Mouse (Mus musculus): ENCODE results near the gene Plcg2. TPM values are rescaled to one million over a fixed set of nuclear protein-coding genes. Genes with fewer than 3 reads are reported as not detected.

Plcg2 gene
- polyA plus RNA-seq, 1 experiment from 2014 or later, result 0.85 TPM

DNA sequence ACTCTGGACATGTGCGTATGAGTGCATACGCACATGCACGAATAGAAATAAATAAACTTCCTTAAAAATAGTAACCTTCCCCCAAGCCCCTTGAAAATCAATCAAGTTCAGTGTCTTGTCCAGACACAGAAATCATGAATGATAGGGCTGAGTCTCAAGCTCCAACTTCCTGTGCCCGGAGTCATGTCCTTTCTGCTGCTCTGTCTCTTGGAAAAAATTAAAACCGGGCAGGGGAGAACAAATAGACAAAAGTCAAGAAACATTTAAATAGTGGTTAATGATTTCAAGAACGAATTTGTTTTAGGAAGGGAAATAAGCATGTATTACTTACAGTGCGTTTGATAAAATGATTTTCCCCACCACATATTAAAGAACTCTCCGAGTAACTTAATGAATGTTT is 178.9 kb downstream of the Plcg2 start:
- Histone ChIP-seq H3K4me1 (replicated peaks; ENCODE audit: control insufficient read depth, insufficient read depth, low read length) (0 out of 2 replicates have a peak, but pooled peaks cover 3% of the 10 kb centered on the region), H3K9ac (replicated peaks; ENCODE audit: low read depth, low read length) (no peak overlapping the region), H3K36me3 (ENCODE audit: control insufficient read depth, insufficient read depth) (no peaks in the 10 kb centered on the region), H3K9me3 (ENCODE audit: control insufficient read depth, low read length) (no peaks in the 10 kb centered on the region), H3K27me3 (replicated peaks; ENCODE audit: control insufficient read depth, insufficient read depth, low read length) (no peaks in the 10 kb centered on the region), H3K4me3 (replicated peaks; ENCODE audit: low read length) (no peak overlapping the region), H3K27ac (ENCODE audit: low read length) (no peak overlapping the region), H3K4me2 (ENCODE audit: low read length) (no peak overlapping the region)
- no peak for ATAC-seq
- 84% methylated on average over 8 of the region's 8 CpGs for WGBS

DNA sequence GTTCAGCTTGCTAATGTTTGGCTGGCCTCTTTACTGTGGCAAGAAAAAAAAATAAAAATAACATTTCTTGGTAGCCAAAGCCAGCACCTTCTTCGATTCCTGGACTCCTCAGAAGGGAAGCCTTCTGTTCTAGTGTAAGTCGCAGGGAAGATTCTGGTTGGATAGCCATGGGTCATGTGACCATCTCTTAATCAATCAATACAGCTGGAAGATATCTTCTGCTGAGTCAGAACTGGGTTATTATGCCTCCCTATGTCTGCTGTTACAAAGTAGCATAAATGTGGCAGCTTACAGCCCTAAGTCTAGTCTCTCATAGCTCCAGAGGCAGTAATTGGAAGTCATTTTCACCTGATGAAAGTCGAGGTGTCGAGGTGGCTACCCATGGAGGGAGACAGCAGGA is 180.6 kb downstream of the Plcg2 start:
- no peak overlapping the region for H3K4me3 ChIP-seq (replicated peaks; ENCODE audit: low read length)
- H3K27me3 ChIP-seq (replicated peaks; ENCODE audit: control insufficient read depth, insufficient read depth, low read length), result no peaks in the 10 kb centered on the region
- H3K27ac ChIP-seq (ENCODE audit: low read length), result no peak overlapping the region
- no peaks in the 10 kb centered on the region for H3K36me3 ChIP-seq (ENCODE audit: control insufficient read depth, insufficient read depth)
- no peak for ATAC-seq
- no peaks in the 10 kb centered on the region for H3K9me3 ChIP-seq (ENCODE audit: control insufficient read depth, low read length)
- 83% methylated on average over 4 of the region's 4 CpGs for WGBS
- no peaks in the 10 kb centered on the region for H3K4me1 ChIP-seq (replicated peaks; ENCODE audit: control insufficient read depth, insufficient read depth, low read length)
- no peak overlapping the region for H3K9ac ChIP-seq (replicated peaks; ENCODE audit: low read depth, low read length)
- H3K4me2 ChIP-seq (ENCODE audit: low read length), result no peak overlapping the region

DNA sequence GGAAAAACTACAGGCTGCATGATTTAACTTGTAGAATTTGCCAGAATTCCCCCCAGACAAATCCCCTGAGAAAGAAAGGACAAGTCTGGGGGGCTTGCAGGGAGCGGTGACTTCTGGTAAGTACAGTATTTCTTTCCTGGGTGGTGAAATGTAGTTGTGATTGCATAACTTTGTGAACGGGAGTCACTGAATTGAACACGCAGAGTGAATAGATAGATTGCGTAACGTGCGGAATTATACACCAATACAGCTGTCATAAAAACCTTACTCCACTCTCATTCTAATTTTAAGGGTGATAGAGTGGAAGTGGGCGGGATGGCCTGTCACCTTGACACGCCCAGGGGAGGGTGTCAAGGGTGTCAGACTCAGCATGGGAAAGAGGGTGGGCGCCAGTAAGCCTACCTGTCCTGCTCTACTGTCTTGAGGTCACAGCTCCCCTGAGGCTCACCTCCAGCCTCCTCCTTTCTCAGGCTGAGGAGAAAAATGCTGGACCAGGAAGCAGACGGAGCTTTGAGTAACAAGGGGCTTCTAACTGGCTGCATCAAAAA is 185.9 kb downstream of the Plcg2 start:
- H3K36me3 ChIP-seq (ENCODE audit: control insufficient read depth, insufficient read depth), result no peaks in the 10 kb centered on the region
- H3K9ac ChIP-seq (replicated peaks; ENCODE audit: low read depth, low read length), result no peak overlapping the region
- no peak overlapping the region for H3K27ac ChIP-seq (ENCODE audit: low read length)
- no peak overlapping the region for H3K4me3 ChIP-seq (replicated peaks; ENCODE audit: low read length)
- H3K4me2 ChIP-seq (ENCODE audit: low read length), result no peak overlapping the region
- H3K4me1 ChIP-seq (replicated peaks; ENCODE audit: control insufficient read depth, insufficient read depth, low read length), result no peaks in the 10 kb centered on the region
- 82% methylated on average over 10 of the region's 10 CpGs for WGBS
- no peaks in the 10 kb centered on the region for H3K9me3 ChIP-seq (ENCODE audit: control insufficient read depth, low read length)
- H3K27me3 ChIP-seq (replicated peaks; ENCODE audit: control insufficient read depth, insufficient read depth, low read length), result no peaks in the 10 kb centered on the region
- ATAC-seq, result no peak

DNA sequence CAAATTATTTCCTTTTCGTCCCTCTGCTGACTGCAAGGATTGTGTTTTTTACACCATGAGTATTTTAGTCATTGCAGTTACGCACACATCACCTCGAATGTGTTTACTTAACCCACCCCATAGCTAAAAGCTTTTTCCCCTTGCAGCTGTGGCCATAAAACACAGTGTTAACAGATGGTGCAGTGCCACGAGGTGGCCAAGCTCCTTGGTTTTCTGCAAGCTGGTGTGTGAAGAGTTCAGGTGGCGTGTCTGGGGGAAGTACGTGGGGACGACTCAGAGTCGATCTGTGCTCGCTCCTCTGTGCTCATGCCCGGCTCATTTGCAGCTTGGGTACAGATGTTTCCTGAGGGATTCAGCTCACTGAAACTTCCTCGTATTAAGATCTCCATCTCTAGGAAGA is 186.4 kb downstream of the Plcg2 start:
- H3K27ac ChIP-seq (ENCODE audit: low read length), result no peak overlapping the region
- no peaks in the 10 kb centered on the region for H3K36me3 ChIP-seq (ENCODE audit: control insufficient read depth, insufficient read depth)
- H3K4me2 ChIP-seq (ENCODE audit: low read length), result no peak overlapping the region
- no peaks in the 10 kb centered on the region for H3K27me3 ChIP-seq (replicated peaks; ENCODE audit: control insufficient read depth, insufficient read depth, low read length)
- H3K4me1 ChIP-seq (replicated peaks; ENCODE audit: control insufficient read depth, insufficient read depth, low read length), result no peaks in the 10 kb centered on the region
- H3K9me3 ChIP-seq (ENCODE audit: control insufficient read depth, low read length), result no peaks in the 10 kb centered on the region
- H3K9ac ChIP-seq (replicated peaks; ENCODE audit: low read depth, low read length), result no peak overlapping the region
- no peak for ATAC-seq
- 65% methylated on average over 11 of the region's 11 CpGs for WGBS
- no peak overlapping the region for H3K4me3 ChIP-seq (replicated peaks; ENCODE audit: low read length)

Small RNA genes lying within 50 kb of the gene (microRNA-seq; reads per million reads assigned to microRNA genes)
- gene Gm27361, result not detected
- 0.62 reads per million for gene Mir7077
- gene Mir7078, result not detected

Other genes starting within 250 kb of the Plcg2 start
- gene Cmip, start 241.2 kb upstream of the Plcg2 start, polyA plus RNA-seq (2015; fragmentation: Nextera tagmentation; extraction: Ambion mirVana), result 80.1 and 98.1 TPM in 2 replicates
- gene Sdr42e1, start 175.4 kb downstream of the Plcg2 start, polyA plus RNA-seq (2015; fragmentation: Nextera tagmentation; extraction: Ambion mirVana), result 2.1 and 2.3 TPM in 2 replicates
- gene Hsd17b2, start 203.6 kb downstream of the Plcg2 start, polyA plus RNA-seq (2015; fragmentation: Nextera tagmentation; extraction: Ambion mirVana), result 0.52 TPM in 1 of 2 replicates, not detected in the other